Mouse (Mus musculus): Measurements from ENCODE around the gene Fbxo41. TPM values are rescaled to one million over a fixed set of nuclear protein-coding genes. Genes with fewer than 3 reads are reported as not detected.

Fbxo41 gene
- polyA plus RNA-seq, 1 experiment from 2014 or later = 3.1 TPM

GRCm38 (mm10) chr6:85436631-85437030 lies 66.2 kb downstream of the Fbxo41 start:
- no peaks in the 10 kb centered on the region for H3K27me3 ChIP-seq
- H3K9me3 ChIP-seq (replicated peaks) = no peaks in the 10 kb centered on the region
- no peak overlapping the region for H3K27ac ChIP-seq
- peaks cover 34% of the 10 kb centered on the region for H3K36me3 ChIP-seq
- no peak overlapping the region for H3K9ac ChIP-seq
- H3K4me1 ChIP-seq = peaks cover 9% of the 10 kb centered on the region; the same call in 1 of the 2 replicates
- WGBS = 86% methylated on average over 5 of the region's 6 CpGs
- ATAC-seq (ENCODE audit: low FRiP score) = no peak
- no peak overlapping the region for H3K4me3 ChIP-seq
- no peak overlapping the region for H3K4me2 ChIP-seq (replicated peaks)

DNA sequence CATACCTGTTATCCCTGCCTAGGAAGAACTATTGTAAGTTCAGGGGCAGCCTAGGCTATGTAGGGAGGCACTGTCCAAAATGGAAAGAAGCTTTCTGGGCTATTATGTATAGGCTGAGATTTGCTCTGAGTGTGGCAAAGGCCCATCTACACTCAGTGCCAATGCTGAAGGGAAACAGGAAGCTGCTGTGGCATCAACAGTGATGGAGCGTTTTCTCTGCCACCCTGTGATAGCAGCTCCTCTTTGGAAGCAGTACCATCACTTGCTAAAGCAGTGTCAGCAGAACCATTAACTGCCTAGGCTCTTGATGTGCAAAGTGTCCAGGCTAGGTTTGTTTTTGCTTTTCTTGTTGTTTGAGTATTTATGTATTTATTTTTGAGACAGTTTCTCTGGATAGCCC lies 66.6 kb downstream of the Fbxo41 start:
- H3K9me3 ChIP-seq (replicated peaks) = no peaks in the 10 kb centered on the region
- H3K27ac ChIP-seq = no peak overlapping the region
- H3K4me1 ChIP-seq = peaks cover 9% of the 10 kb centered on the region; the same call in 1 of the 2 replicates
- ATAC-seq (ENCODE audit: low FRiP score) = no peak
- no peaks in the 10 kb centered on the region for H3K27me3 ChIP-seq
- peaks cover 29% of the 10 kb centered on the region for H3K36me3 ChIP-seq
- H3K9ac ChIP-seq = no peak overlapping the region
- H3K4me2 ChIP-seq (replicated peaks) = no peak overlapping the region
- WGBS = 83% methylated on average over 1 of the region's 1 CpGs
- H3K4me3 ChIP-seq = no peak overlapping the region

- H3K9ac ChIP-seq = no peak overlapping the region
- no peaks in the 10 kb centered on the region for H3K9me3 ChIP-seq (replicated peaks)
- peaks cover 7% of the 10 kb centered on the region for H3K36me3 ChIP-seq
- peaks cover 9% of the 10 kb centered on the region; the same call in 1 of the 2 replicates for H3K4me1 ChIP-seq
- H3K27me3 ChIP-seq = no peaks in the 10 kb centered on the region
- WGBS = 80% methylated on average over 5 of the region's 5 CpGs
- no peak for ATAC-seq (ENCODE audit: low FRiP score)
- H3K27ac ChIP-seq = no peak overlapping the region
- H3K4me2 ChIP-seq (replicated peaks) = no peak overlapping the region
- H3K4me3 ChIP-seq = no peak overlapping the region
Observed at GRCm38 (mm10) chr6:85433865-85434264, 68.9 kb downstream of the Fbxo41 start.

DNA sequence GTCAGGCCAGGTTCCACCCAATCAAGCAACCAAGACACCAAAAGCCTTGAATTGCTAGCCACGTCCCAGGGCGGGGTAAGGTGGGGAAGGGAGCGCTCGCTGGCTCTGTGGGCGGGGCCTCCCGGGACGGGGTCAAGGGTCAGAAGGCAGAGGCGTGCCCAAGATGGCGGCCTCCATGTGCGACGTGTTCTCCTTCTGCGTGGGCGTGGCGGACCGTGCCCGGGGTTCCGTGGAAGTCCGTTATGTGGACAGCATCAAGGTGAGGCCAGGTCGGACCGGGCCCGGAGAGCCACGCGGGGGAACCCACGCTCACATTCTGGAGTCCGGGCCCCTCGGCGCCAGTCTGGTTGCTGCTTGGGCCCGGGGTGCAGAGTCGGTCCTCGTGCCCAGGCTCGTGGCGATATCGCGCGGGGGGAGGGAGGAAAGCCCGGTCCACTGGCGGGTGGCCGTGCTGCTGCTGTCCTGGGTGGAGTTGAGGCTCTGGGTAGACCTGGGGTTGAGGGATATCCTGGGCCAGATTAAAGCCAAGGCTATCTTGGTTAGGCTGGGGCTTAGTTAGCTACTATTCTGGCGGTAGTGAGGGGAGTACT lies 70.9 kb downstream of the Fbxo41 start, which contains the start of gene Smyd5:
Gene Smyd5, plus strand, starts transcription at position 148 of the 590 bp plus-strand sequence.
- no peak within 1 kb of the TSS for H3K27ac ChIP-seq
- peaks cover 9% of the 10 kb centered on the region; the same call in 1 of the 2 replicates for H3K4me1 ChIP-seq
- H3K4me3 ChIP-seq = peak within 1 kb of the TSS; percentile 90
- ATAC-seq (ENCODE audit: low FRiP score) = peak; percentile 77
- H3K27me3 ChIP-seq = peaks cover 8% of the 10 kb centered on the region; the same call in 1 of the 2 replicates
- peak within 1 kb of the TSS; percentile 90 for H3K4me2 ChIP-seq (replicated peaks)
- peak within 1 kb of the TSS; percentile 77 for H3K9ac ChIP-seq
- under 1% methylated on average over 39 of the region's 39 CpGs for WGBS
- H3K9me3 ChIP-seq (replicated peaks) = no peaks in the 10 kb centered on the region
- H3K36me3 ChIP-seq = no peaks in the 10 kb centered on the region

DNA sequence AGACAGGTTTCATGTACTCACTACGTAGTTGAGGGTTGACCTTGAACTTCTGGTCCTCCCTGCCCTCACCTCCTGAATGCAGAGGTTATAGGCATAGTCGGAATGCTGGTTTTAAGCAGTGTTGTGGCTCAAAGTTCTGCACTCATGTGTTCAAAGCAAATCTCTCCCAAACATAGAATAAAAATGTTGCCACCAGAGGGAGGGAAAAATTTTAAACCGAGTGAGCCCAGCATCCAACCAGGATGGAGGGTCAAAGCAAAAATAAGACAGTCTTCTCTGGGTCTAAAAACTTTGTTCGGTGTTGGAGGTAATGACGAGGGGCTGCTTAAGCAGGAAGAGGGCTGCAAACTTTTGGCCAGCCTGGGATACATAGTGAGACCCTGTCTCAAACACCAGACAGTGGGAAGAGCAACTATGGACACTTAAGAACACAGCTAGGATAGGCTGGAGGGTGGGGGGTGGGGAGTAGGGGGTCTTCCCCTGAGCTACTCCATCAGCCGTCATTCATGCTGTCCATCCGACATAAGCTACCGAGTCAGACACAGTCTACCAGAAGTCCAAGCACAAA lies 71.4 kb downstream of the Fbxo41 start:
- Histone ChIP-seq H3K4me1 (peaks cover 9% of the 10 kb centered on the region; the same call in 1 of the 2 replicates), H3K4me2 (replicated peaks) (peak overlapping the region; percentile 90), H3K9me3 (replicated peaks) (no peaks in the 10 kb centered on the region), H3K9ac (peak overlapping the region; percentile 77), H3K36me3 (no peaks in the 10 kb centered on the region), H3K27ac (no peak overlapping the region), H3K4me3 (peak overlapping the region; percentile 90), H3K27me3 (peaks cover 12% of the 10 kb centered on the region; the same call in 1 of the 2 replicates)
- 53% methylated on average over 8 of the region's 8 CpGs for WGBS
- ATAC-seq (ENCODE audit: low FRiP score) = peak; percentile 68

- 12% methylated on average over 28 of the region's 28 CpGs for WGBS
- Histone ChIP-seq H3K4me3 (no peak within 1 kb of the TSS), H3K9ac (no peak within 1 kb of the TSS; the same call in 1 of the 2 replicates), H3K36me3 (no peaks in the 10 kb centered on the region), H3K4me1 (0 out of 2 replicates have a peak, but pooled peaks cover 6% of the 10 kb centered on the region), H3K27me3 (peaks cover 29% of the 10 kb centered on the region), H3K4me2 (replicated peaks) (0 out of 2 replicates have a peak within 1 kb of the TSS, but pooled peaks have one; percentile 1), H3K9me3 (replicated peaks) (no peaks in the 10 kb centered on the region), H3K27ac (no peak within 1 kb of the TSS)
- ATAC-seq (ENCODE audit: low FRiP score) = no peak
Observed at GRCm38 (mm10) chr6:85423836-85424379, 78.9 kb downstream of the Fbxo41 start, which contains the start of gene Noto. Gene Noto (plus strand): TSS chr6:85423886.

Other genes starting within 250 kb of the Fbxo41 start
- 6.8 and 10.0 TPM in 2 replicates for gene Sfxn5, start 169.6 kb downstream of the Fbxo41 start, polyA plus RNA-seq (2016; fragmentation: Nextera tagmentation; extraction: Ambion mirVana)
- 10.6 and 12.1 TPM in 2 replicates for gene Rab11fip5, start 128.4 kb downstream of the Fbxo41 start, polyA plus RNA-seq (2016; fragmentation: Nextera tagmentation; extraction: Ambion mirVana)
- not detected in 2 replicates for gene Noto, start 79.1 kb downstream of the Fbxo41 start, polyA plus RNA-seq (2016; fragmentation: Nextera tagmentation; extraction: Ambion mirVana)
- 59.5 and 59.8 TPM in 2 replicates for gene Smyd5, start 71.0 kb downstream of the Fbxo41 start, polyA plus RNA-seq (2016; fragmentation: Nextera tagmentation; extraction: Ambion mirVana)
- 512 and 529 TPM in 2 replicates for gene Cct7, start 51.5 kb downstream of the Fbxo41 start, polyA plus RNA-seq (2016; fragmentation: Nextera tagmentation; extraction: Ambion mirVana)
- 24.6 and 30.3 TPM in 2 replicates for gene Pradc1, start 51.0 kb downstream of the Fbxo41 start, polyA plus RNA-seq (2016; fragmentation: Nextera tagmentation; extraction: Ambion mirVana)
- not detected in 2 replicates for gene Egr4, start 10.6 kb upstream of the Fbxo41 start, polyA plus RNA-seq (2016; fragmentation: Nextera tagmentation; extraction: Ambion mirVana)
- 8.0 and 8.4 TPM in 2 replicates for gene Alms1, start 84.5 kb upstream of the Fbxo41 start, polyA plus RNA-seq (2016; fragmentation: Nextera tagmentation; extraction: Ambion mirVana)
- not detected in 2 replicates for gene Nat8f7, start 210.2 kb upstream of the Fbxo41 start, polyA plus RNA-seq (2016; fragmentation: Nextera tagmentation; extraction: Ambion mirVana)

All from hindbrain, embryonic 12.5 days (tissue).